Mouse (Mus musculus) NIH3T3 (cell line): ENCODE results near the gene Pygb.

Source experiments
- DNase-seq: peaks from one replicate; pipeline ENCODE4 v3.0.0-alpha.2; 2012; ENCODE audit warnings: low read depth

Gene Pygb

GRCm38 (mm10) chr2:150793320-150793719 is 6.8 kb downstream of the Pygb start:
- no peak for DNase-seq

GRCm38 (mm10) chr2:150798084-150798483 is 11.5 kb downstream of the Pygb start:
- no peak for DNase-seq

GRCm38 (mm10) chr2:150800616-150801015 is 14.1 kb downstream of the Pygb start:
- no peak for DNase-seq

- DNase-seq, result peak; percentile 74
Measured at GRCm38 (mm10) chr2:150803035-150803434, 16.5 kb downstream of the Pygb start.

GRCm38 (mm10) chr2:150808381-150808780 is 21.8 kb downstream of the Pygb start:
- no peak for DNase-seq

- no peak for DNase-seq
Measured at GRCm38 (mm10) chr2:150808812-150809211, 22.3 kb downstream of the Pygb start.

- DNase-seq, result no peak
Measured at GRCm38 (mm10) chr2:150810603-150811002, 24.1 kb downstream of the Pygb start.

GRCm38 (mm10) chr2:150812816-150813215 is 26.3 kb downstream of the Pygb start:
- no peak for DNase-seq

GRCm38 (mm10) chr2:150816676-150817402 is 30.3 kb downstream of the Pygb start:
- no peak for DNase-seq

- DNase-seq, result no peak
Measured at GRCm38 (mm10) chr2:150818742-150819141, 32.2 kb downstream of the Pygb start.

- DNase-seq, result no peak
Measured at GRCm38 (mm10) chr2:150820720-150821119, 34.2 kb downstream of the Pygb start.

- DNase-seq, result no peak
Measured at GRCm38 (mm10) chr2:150822987-150823386, 36.5 kb downstream of the Pygb start.

GRCm38 (mm10) chr2:150826426-150826825 is 39.9 kb downstream of the Pygb start:
- no peak for DNase-seq

GRCm38 (mm10) chr2:150828164-150828563 is 41.6 kb downstream of the Pygb start:
- DNase-seq, result peak; percentile 46

GRCm38 (mm10) chr2:150828654-150829053 is 42.1 kb downstream of the Pygb start:
- no peak for DNase-seq

GRCm38 (mm10) chr2:150830011-150830410 is 43.5 kb downstream of the Pygb start:
- no peak for DNase-seq

- no peak for DNase-seq
Measured at GRCm38 (mm10) chr2:150830911-150831441, 44.4 kb downstream of the Pygb start.

- DNase-seq, result no peak
Measured at GRCm38 (mm10) chr2:150832029-150832428, 45.5 kb downstream of the Pygb start.

- no peak for DNase-seq
Measured at GRCm38 (mm10) chr2:150834616-150835015, 48.1 kb downstream of the Pygb start.

GRCm38 (mm10) chr2:150835975-150836374 is 49.4 kb downstream of the Pygb start:
- DNase-seq, result no peak

GRCm38 (mm10) chr2:150836906-150837305 is 50.4 kb downstream of the Pygb start:
- no peak for DNase-seq

GRCm38 (mm10) chr2:150837781-150838180 is 51.2 kb downstream of the Pygb start:
- DNase-seq, result no peak

GRCm38 (mm10) chr2:150839686-150840471 is 53.3 kb downstream of the Pygb start:
- DNase-seq, result peak; percentile 90
